Mouse (Mus musculus): ENCODE results near the gene Trim38. TPM values are rescaled to one million over a fixed set of nuclear protein-coding genes. Genes with fewer than 3 reads are reported as not detected.
"Not testable (repeated sequence)": the region's sequence is repeated elsewhere in the genome, so short reads cannot be mapped to it uniquely, and the experiment has no call there.

Gene Trim38
- polyA plus RNA-seq, 1 experiment from 2014 or later: 0.12 TPM

DNA sequence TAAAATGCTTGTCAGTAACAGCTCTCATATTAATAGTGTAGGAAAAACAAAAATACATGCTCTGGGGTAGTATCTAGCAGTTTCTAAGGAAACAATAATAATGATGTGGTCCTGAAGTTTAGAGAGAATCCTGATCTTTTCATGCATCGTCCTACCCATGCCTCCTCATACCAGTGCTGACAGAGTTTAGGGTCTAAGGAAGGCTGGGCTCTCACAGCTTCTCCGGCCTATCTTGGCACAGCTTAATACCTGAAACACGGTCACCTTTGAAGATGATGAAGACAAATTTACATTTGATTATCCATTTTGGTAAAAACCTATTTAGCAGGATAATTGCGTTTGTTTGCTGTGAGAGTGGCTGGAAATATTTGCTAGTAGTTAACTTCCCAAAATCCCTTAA is 25.8 kb upstream of the Trim38 start:
- peak overlapping the region; percentile 100 for H3K27ac ChIP-seq (ENCODE audit: low read depth)
- H3K27me3 ChIP-seq (replicated peaks; ENCODE audit: control insufficient read depth, insufficient read depth, low read length): no peaks in the 10 kb centered on the region
- H3K9ac ChIP-seq (ENCODE audit: low read length): peak overlapping the region; percentile 67

DNA sequence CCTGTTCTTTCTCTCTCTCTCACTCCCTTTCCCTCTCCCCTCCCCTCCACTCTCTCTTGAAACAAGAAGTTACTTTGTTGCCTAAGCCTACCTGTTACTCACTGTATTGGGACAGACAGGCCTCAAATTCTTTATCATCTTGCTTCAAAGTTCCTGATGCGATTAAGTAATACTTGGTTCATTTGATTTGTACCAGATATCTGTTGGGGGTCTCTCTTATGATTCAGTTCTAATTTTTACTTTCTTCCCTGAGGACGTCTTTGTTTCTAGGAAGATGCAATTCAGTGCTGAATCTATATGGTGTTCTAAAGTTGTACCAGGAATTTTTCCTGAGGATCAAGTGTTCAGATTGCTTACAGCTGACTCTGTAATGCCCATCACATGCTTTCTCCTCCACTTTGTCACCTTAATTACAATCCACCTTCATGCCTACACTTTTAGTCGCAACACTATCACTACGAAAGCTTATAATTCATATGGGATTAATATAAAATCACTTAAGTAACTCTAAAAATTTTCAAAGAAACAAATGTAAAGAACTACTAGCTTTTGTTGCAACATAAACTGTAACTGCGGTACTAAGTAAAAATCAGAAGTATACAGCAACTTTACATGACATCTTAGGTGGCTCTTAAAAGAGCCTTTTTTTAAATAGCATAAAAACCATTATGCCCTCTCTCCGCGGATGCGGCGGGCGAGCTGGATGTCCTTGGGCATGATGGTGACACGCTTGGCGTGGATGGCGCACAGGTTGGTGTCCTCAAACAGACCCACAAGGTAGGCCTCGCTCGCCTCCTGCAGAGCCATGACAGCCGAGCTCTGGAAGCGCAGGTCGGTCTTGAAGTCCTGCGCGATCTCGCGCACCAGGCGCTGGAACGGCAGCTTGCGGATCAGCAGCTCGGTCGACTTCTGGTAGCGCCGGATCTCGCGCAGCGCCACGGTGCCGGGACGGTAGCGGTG is 25.0 kb upstream of the Trim38 start:
- peak overlapping the region; percentile 92 for H3K4me2 ChIP-seq (ENCODE audit: low read length)
- no peaks in the 10 kb centered on the region for H3K9me3 ChIP-seq (ENCODE audit: control insufficient read depth, low read length)
- peak overlapping the region; percentile 67 for H3K9ac ChIP-seq (ENCODE audit: low read length)
- H3K27ac ChIP-seq (ENCODE audit: low read depth): peak overlapping the region; percentile 100
- peak overlapping the region; percentile 44 for H3K4me3 ChIP-seq (ENCODE audit: low read depth, low read length)
- H3K4me1 ChIP-seq (replicated peaks; ENCODE audit: control insufficient read depth, insufficient read depth, low read length): peaks cover 23% of the 10 kb centered on the region
- ATAC-seq (replicated peaks; ENCODE audit: low FRiP score, low TSS enrichment, low read depth) (no peak), DNase-seq (ENCODE audit: low spot score) (no peak)
- no peaks in the 10 kb centered on the region for H3K36me3 ChIP-seq (ENCODE audit: control insufficient read depth, insufficient read depth, low read length)
- no peaks in the 10 kb centered on the region for H3K27me3 ChIP-seq (replicated peaks; ENCODE audit: control insufficient read depth, insufficient read depth, low read length)
- 4% methylated on average over 13 of the region's 36 CpGs for WGBS

More for the DNA sequence above, 25.8 kb upstream of the Trim38 start:
- no peak for DNase-seq (ENCODE audit: low spot score)
- H3K4me1 ChIP-seq (replicated peaks; ENCODE audit: control insufficient read depth, insufficient read depth, low read length): peaks cover 23% of the 10 kb centered on the region
- ATAC-seq (replicated peaks; ENCODE audit: low FRiP score, low TSS enrichment, low read depth): no peak
- 35% methylated on average over 4 of the region's 4 CpGs for WGBS
- H3K9me3 ChIP-seq (ENCODE audit: control insufficient read depth, low read length): no peaks in the 10 kb centered on the region
- no peaks in the 10 kb centered on the region for H3K36me3 ChIP-seq (ENCODE audit: control insufficient read depth, insufficient read depth, low read length)
- H3K4me2 ChIP-seq (ENCODE audit: low read length): peak overlapping the region; percentile 92
- peak overlapping the region; percentile 44 for H3K4me3 ChIP-seq (ENCODE audit: low read depth, low read length)

DNA sequence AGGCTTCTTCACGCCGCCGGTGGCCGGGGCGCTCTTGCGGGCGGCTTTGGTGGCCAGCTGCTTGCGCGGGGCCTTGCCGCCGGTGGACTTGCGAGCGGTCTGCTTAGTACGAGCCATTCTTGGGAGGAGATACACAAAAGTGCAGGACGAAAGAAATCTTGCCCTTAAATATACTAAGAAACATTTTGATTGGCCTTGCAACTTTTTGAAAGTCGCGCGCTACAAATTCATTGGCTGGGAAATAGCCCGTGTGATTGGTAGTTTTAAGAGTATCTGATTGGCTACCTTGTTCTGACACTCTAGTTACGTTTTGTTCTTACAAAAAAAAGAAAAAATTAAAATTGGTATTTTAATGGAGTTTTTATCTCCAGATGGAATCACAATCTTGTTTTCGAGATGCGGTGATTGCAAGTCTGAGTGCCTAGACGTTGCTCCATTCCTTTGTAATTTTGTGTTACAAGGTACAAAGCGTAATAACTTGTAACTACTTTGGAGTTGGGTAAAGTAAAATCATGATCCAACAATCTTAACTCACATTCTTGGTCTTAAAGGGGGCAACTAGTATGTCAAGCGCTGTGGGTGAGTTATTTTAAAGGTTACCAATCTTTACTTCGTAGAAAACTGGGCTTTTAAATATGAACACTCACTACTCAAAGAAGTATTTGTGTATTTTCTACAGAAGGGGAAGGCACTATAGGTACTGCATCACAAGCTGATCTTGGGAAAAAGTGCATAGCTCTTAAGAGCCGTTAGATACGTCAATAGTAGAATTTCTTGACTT is 24.1 kb upstream of the Trim38 start, which contains the start of gene Hist1h3c:
Gene Hist1h3c, minus strand, starts transcription at position 222 of the 781 bp plus-strand sequence.
- no peaks in the 10 kb centered on the region for H3K36me3 ChIP-seq (ENCODE audit: control insufficient read depth, insufficient read depth, low read length)
- H3K9me3 ChIP-seq (ENCODE audit: control insufficient read depth, low read length): no peaks in the 10 kb centered on the region
- no peaks in the 10 kb centered on the region for H3K27me3 ChIP-seq (replicated peaks; ENCODE audit: control insufficient read depth, insufficient read depth, low read length)
- peaks cover 20% of the 10 kb centered on the region for H3K4me1 ChIP-seq (replicated peaks; ENCODE audit: control insufficient read depth, insufficient read depth, low read length)
- peak within 1 kb of the TSS; percentile 44 for H3K4me3 ChIP-seq (ENCODE audit: low read depth, low read length)
- ATAC-seq (replicated peaks; ENCODE audit: low FRiP score, low TSS enrichment, low read depth) (peak; percentile 67), DNase-seq (ENCODE audit: low spot score) (peak; percentile 88)
- peak within 1 kb of the TSS; percentile 92 for H3K4me2 ChIP-seq (ENCODE audit: low read length)
- H3K9ac ChIP-seq (ENCODE audit: low read length): peak within 1 kb of the TSS; percentile 89
- peak within 1 kb of the TSS; percentile 100 for H3K27ac ChIP-seq (ENCODE audit: low read depth)
- WGBS: under 1% methylated on average over 21 of the region's 28 CpGs

DNA sequence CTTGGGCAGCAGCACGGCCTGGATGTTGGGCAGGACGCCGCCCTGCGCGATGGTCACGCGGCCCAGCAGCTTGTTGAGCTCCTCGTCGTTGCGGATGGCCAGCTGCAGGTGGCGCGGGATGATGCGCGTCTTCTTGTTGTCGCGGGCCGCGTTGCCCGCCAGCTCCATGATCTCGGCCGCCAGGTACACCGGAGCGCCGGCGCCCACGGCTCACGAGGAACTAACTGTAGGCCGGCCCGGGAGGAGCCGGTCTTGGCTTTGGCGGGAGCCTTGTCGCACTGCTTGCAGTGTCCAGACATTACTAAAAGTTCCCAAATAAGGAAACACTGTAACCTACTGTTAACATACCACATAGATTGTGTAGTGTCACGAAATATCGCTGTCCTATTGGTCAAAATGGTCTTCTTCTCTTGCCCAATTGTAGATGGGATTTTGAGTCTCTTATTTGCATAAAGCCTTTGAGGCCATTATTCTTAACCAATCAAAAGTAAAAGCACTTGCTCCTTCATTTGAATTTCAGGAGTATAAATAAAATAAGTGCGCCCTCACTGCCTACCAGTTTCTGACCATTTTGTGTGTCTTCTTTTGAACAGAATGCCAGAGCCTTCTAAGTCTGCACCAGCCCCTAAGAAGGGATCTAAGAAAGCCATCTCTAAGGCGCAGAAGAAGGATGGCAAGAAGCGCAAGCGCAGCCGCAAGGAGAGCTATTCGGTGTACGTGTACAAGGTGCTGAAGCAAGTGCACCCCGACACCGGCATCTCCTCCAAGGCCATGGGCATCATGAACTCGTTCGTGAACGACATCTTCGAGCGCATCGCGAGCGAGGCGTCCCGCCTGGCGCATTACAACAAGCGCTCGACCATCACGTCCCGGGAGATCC is 23.3 kb upstream of the Trim38 start, which contains the start of gene Hist1h2bb:
Gene Hist1h2bb, plus strand, starts transcription at position 534 of the 880 bp plus-strand sequence.
- H3K9me3 ChIP-seq (ENCODE audit: control insufficient read depth, low read length); H3K36me3 ChIP-seq (ENCODE audit: control insufficient read depth, insufficient read depth, low read length); H3K27me3 ChIP-seq (replicated peaks; ENCODE audit: control insufficient read depth, insufficient read depth, low read length): not testable (repeated sequence)
- WGBS: under 1% methylated on average over 38 of the region's 58 CpGs
- H3K4me1 ChIP-seq (replicated peaks; ENCODE audit: control insufficient read depth, insufficient read depth, low read length): peaks cover 19% of the 10 kb centered on the region
- DNase-seq (ENCODE audit: low spot score) (peak; percentile 91), ATAC-seq (replicated peaks; ENCODE audit: low FRiP score, low TSS enrichment, low read depth) (peak; percentile 89)
- peak within 1 kb of the TSS; percentile 100 for H3K27ac ChIP-seq (ENCODE audit: low read depth)
- peak within 1 kb of the TSS; percentile 89 for H3K9ac ChIP-seq (ENCODE audit: low read length)
- peak within 1 kb of the TSS; percentile 44 for H3K4me3 ChIP-seq (ENCODE audit: low read depth, low read length)
- H3K4me2 ChIP-seq (ENCODE audit: low read length): peak within 1 kb of the TSS; percentile 92

DNA sequence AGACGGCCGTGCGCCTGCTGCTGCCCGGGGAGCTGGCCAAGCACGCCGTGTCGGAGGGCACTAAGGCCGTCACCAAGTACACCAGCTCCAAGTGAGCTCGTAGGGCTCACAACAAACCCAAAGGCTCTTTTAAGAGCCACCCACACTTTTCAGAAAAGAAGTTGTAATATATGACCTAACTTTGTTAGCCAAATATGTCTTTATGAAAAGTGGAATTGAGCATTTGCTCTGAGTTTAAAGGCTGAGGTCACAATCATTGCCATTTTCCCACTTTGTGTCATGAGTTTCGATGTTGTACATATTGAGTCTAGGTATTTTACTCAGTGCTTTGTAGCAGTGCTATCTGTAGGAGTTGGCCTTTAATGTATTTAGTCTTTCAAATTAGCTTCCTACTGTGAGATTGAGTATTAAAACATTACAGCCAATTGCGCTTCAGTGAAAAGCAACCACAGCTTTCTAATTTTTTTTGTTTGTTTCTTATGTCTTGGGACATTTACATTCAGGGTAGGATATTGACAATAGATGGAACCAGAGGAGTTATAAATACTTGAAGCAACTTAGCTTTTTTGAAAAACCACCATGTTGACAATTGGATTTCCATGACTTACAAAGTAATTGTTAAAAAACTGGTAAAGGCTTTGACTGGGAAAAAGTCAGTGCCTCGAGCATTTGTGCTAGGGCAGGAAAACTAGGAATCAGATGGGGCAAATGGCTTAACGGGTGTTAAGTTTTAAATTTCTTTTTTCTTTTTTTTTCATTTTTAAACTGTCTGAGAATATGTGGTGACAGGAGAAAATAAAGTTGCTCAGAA is 22.4 kb upstream of the Trim38 start:
- Histone ChIP-seq H3K4me1 (replicated peaks; ENCODE audit: control insufficient read depth, insufficient read depth, low read length) (peaks cover 22% of the 10 kb centered on the region), H3K4me3 (ENCODE audit: low read depth, low read length) (peak overlapping the region; percentile 44), H3K4me2 (ENCODE audit: low read length) (peak overlapping the region; percentile 92), H3K36me3 (ENCODE audit: control insufficient read depth, insufficient read depth, low read length) (no peaks in the 10 kb centered on the region), H3K9me3 (ENCODE audit: control insufficient read depth, low read length) (no peaks in the 10 kb centered on the region), H3K27me3 (replicated peaks; ENCODE audit: control insufficient read depth, insufficient read depth, low read length) (no peaks in the 10 kb centered on the region), H3K27ac (ENCODE audit: low read depth) (peak overlapping the region; percentile 100), H3K9ac (ENCODE audit: low read length) (peak overlapping the region; percentile 89)
- 6% methylated on average over 10 of the region's 13 CpGs for WGBS
- DNase-seq (ENCODE audit: low spot score) (peak; percentile 70), ATAC-seq (replicated peaks; ENCODE audit: low FRiP score, low TSS enrichment, low read depth) (no peak)

DNA sequence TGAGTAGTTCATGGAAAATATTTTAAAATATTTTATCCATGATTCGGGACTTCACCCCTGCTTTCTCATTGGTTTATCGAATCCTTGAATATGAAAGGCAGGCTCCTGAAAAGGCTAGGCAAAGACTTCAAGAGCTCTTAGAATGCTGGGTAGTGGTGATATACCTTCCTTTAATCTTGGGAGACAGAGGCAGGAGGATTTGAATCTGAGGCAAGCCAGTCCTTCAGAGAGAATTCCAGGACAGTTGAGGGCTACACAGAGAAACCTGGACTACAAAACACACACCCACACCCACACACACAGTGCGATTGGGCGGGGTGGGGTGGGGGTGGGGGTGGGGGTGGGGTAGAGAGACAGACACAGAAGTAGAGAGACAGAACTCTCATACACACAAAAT is 21.8 kb upstream of the Trim38 start:
- WGBS: 9% methylated on average over 4 of the region's 4 CpGs
- peak overlapping the region; percentile 89 for H3K9ac ChIP-seq (ENCODE audit: low read length)
- H3K36me3 ChIP-seq (ENCODE audit: control insufficient read depth, insufficient read depth, low read length): no peaks in the 10 kb centered on the region
- DNase-seq (ENCODE audit: low spot score) (no peak), ATAC-seq (replicated peaks; ENCODE audit: low FRiP score, low TSS enrichment, low read depth) (no peak)
- peak overlapping the region; percentile 92 for H3K4me2 ChIP-seq (ENCODE audit: low read length)
- H3K27me3 ChIP-seq (replicated peaks; ENCODE audit: control insufficient read depth, insufficient read depth, low read length): no peaks in the 10 kb centered on the region
- H3K4me3 ChIP-seq (ENCODE audit: low read depth, low read length): peak overlapping the region; percentile 44
- H3K4me1 ChIP-seq (replicated peaks; ENCODE audit: control insufficient read depth, insufficient read depth, low read length): peaks cover 24% of the 10 kb centered on the region
- H3K27ac ChIP-seq (ENCODE audit: low read depth): peak overlapping the region; percentile 100
- H3K9me3 ChIP-seq (ENCODE audit: control insufficient read depth, low read length): no peaks in the 10 kb centered on the region

DNA sequence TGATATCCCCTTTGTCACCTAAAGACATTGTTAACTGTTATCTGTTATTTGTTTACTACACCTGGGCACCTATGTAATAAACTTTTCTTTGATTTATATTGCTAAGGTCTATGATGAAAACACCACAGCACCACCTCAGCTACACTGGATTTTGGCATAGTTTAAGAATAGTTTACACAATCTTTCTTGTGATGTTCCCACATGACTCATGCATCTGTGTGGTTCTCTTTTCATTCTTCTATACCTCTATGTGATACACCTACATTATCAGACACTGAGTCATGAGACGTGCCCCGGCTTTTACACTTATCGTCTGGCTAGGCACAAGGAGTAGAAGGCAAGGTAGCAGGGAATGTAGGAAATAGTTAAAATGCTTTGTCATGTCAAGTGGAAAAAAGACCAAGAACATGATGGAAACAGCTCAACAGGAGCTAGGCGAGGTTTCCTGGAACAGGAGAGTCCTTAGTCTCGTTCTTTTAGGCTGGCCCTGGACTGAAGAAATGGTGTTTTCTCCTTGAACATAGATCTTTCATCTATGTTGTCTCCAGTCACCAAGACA is 20.1 kb upstream of the Trim38 start:
- Histone ChIP-seq H3K4me1 (replicated peaks; ENCODE audit: control insufficient read depth, insufficient read depth, low read length) (peaks cover 18% of the 10 kb centered on the region), H3K27me3 (replicated peaks; ENCODE audit: control insufficient read depth, insufficient read depth, low read length) (no peaks in the 10 kb centered on the region), H3K27ac (ENCODE audit: low read depth) (peak overlapping the region; percentile 94), H3K9ac (ENCODE audit: low read length) (no peak overlapping the region), H3K4me3 (ENCODE audit: low read depth, low read length) (no peak overlapping the region), H3K36me3 (ENCODE audit: control insufficient read depth, insufficient read depth, low read length) (no peaks in the 10 kb centered on the region), H3K9me3 (ENCODE audit: control insufficient read depth, low read length) (no peaks in the 10 kb centered on the region), H3K4me2 (ENCODE audit: low read length) (no peak overlapping the region)
- DNase-seq (ENCODE audit: low spot score): no peak
- 87% methylated on average over 5 of the region's 5 CpGs for WGBS
- no peak for ATAC-seq (replicated peaks; ENCODE audit: low FRiP score, low TSS enrichment, low read depth)
